Mouse (Mus musculus): Measurements from ENCODE around the gene Ripor2. TPM values are rescaled to one million over a fixed set of nuclear protein-coding genes. Genes with fewer than 3 reads are reported as not detected.

Ripor2 gene
- polyA plus RNA-seq, 1 experiment = 6.0 TPM

DNA sequence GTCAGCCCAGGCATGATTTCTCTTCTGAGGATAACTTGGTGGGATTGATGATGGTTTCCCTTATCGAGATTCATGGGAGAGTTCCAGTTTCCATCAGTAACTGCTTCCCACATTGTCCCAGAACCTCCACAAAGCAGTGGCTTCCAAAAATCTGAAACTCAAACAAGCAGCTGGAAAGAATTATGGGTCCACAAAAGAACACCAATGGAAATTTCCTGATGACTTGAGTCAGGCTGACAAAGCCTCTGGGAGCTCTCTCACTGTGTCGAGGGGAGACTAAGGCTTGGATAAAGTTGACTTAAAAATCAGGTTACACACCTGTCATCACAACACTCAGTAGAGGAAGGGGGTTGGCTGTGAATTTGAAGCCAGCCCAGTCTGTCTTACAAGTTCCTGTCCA, 67.1 kb downstream of the Ripor2 start:
- H3K4me3 ChIP-seq (ENCODE audit: insufficient read depth, low read length) = no peak overlapping the region
- TF ChIP-seq CTCF (IDR thresholded peaks at IDR 0.05; ENCODE audit: borderline replicate concordance, insufficient read depth, low read length) (no peak), POLR2A (IDR thresholded peaks at IDR 0.05; ENCODE audit: low read depth, low read length) (no peak)
- H3K4me1 ChIP-seq (ENCODE audit: control insufficient read depth, insufficient read depth, low read length) = peaks cover 12% of the 10 kb centered on the region
- H3K27ac ChIP-seq (ENCODE audit: insufficient read depth, low read length) = peak overlapping the region; percentile 61

DNA sequence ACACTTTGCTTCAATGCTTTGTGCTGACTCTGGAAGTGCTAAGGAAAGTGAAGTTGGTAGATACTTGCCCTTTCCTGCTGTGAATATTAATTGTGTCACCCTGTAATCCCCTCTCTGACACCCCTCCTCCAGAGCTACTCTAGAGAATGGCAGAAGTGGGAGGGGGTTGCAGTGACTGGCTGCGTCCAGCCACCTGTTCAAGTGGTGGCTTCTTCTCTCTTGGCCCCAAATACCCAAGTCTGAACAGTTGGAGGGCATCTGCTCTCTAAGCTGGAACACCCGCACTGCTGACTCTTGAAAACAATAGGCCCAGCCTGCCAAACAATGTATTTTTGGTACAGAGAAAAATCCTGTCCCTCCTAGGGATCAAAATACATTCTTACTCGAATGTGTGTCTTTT, 69.0 kb downstream of the Ripor2 start:
- Histone ChIP-seq H3K27ac (ENCODE audit: insufficient read depth, low read length) (no peak overlapping the region), H3K4me3 (ENCODE audit: insufficient read depth, low read length) (no peak overlapping the region), H3K4me1 (ENCODE audit: control insufficient read depth, insufficient read depth, low read length) (peaks cover 18% of the 10 kb centered on the region)
- TF ChIP-seq CTCF (IDR thresholded peaks at IDR 0.05; ENCODE audit: borderline replicate concordance, insufficient read depth, low read length) = no peak
- no peak for TF ChIP-seq POLR2A (IDR thresholded peaks at IDR 0.05; ENCODE audit: low read depth, low read length)

DNA sequence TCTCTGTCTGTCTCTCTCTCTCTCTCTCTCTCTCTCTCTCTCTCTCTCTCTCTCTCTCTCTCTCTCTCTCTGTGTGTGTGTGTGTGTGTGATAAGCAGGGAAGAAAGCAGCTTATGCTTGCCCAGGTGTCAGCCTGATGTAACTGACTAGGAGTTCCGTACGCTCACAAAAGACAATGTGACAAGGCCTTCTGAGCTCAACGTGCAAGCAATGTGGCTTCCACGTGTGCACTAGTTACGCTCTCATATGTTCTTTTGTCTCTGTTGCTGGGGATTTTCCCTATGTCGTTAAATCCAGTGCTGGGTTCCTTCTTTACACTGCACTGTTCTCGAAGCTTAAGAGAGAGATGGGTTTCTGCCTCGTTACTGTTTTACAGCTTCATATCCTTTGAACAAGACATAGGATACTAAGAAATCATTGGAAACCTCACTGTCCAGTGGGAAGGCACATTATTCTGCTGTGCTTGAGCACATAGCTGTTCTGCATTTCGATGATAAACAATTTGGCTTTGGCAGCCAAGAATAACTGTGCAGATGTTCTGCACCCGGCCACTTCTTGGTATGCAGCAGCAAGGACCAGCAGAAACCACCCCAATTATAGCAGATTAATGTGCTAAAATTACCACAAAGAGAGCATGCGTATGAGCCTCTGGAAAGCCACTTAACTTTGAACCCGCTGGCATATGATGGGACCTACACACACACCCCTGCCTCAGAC, 73.1 kb downstream of the Ripor2 start:
- TF ChIP-seq POLR2A (IDR thresholded peaks at IDR 0.05; ENCODE audit: low read depth, low read length) (no peak), CTCF (IDR thresholded peaks at IDR 0.05; ENCODE audit: borderline replicate concordance, insufficient read depth, low read length) (no peak)
- Histone ChIP-seq H3K4me1 (ENCODE audit: control insufficient read depth, insufficient read depth, low read length) (peaks cover 11% of the 10 kb centered on the region), H3K27ac (ENCODE audit: insufficient read depth, low read length) (no peak overlapping the region), H3K4me3 (ENCODE audit: insufficient read depth, low read length) (no peak overlapping the region)

DNA sequence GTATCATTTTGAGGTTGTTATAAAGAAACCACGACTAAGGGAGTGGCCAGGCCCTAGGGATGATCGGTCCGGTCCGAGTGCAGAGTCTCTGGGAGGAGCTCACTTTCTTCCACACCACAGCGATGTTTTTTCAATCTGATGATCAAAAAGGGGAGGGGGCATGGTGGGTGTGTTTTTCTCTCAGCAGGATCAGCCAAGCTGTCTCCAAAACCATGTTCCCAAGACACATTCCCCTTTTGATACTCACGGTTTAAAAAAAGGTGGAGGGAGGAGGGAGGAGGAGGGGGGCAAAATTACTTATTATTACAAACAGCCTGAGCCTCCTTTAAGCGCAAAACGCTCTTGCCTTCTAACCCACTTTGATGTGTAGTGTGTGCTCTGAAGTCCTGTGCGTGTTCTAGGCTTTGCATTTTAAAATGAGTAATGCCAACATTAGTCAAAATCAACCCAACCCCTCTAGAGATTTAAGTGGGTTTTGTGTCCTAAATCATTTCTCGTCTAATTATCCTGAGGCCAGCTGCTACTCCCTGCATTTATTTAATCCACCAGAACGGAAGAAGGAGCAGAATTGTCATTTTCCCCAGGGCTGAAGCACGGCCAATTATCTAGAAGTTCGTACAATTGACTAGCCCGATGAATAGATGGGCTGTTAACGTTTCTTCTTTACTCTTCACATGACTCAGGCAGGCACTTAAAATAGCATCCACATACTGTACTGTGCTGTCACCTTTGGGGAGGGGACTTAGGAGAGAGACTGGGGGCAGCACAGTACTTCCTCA, 74.9 kb downstream of the Ripor2 start:
- TF ChIP-seq POLR2A (IDR thresholded peaks at IDR 0.05; ENCODE audit: low read depth, low read length) (no peak), CTCF (IDR thresholded peaks at IDR 0.05; ENCODE audit: borderline replicate concordance, insufficient read depth, low read length) (no peak)
- peaks cover 11% of the 10 kb centered on the region for H3K4me1 ChIP-seq (ENCODE audit: control insufficient read depth, insufficient read depth, low read length)
- no peak overlapping the region for H3K4me3 ChIP-seq (ENCODE audit: insufficient read depth, low read length)
- H3K27ac ChIP-seq (ENCODE audit: insufficient read depth, low read length) = peak overlapping the region; percentile 70

DNA sequence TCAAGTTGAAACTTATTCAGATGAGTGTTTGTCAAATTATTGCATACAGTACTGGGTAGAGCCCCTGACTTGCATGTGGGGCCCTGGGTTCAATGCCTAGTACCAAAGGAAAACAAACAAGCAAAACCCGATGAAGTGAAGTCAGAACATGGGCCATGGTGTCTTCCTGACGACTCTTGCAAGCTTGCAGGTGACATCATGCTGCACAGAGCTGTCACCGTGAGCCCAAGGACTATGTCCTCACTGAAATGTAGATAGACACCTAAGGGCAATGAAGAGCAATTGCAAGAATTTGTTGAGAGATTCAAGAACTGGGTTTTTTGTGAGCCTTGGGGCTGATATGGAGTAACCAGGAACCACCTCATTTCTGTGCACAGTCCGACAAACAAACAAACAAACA, 84.8 kb downstream of the Ripor2 start:
- Histone ChIP-seq H3K27ac (ENCODE audit: insufficient read depth, low read length) (no peak overlapping the region), H3K4me3 (ENCODE audit: insufficient read depth, low read length) (no peak overlapping the region), H3K4me1 (ENCODE audit: control insufficient read depth, insufficient read depth, low read length) (no peaks in the 10 kb centered on the region; the same call in 1 of the 2 replicates)
- TF ChIP-seq POLR2A (IDR thresholded peaks at IDR 0.05; ENCODE audit: low read depth, low read length) = no peak
- TF ChIP-seq CTCF (IDR thresholded peaks at IDR 0.05; ENCODE audit: borderline replicate concordance, insufficient read depth, low read length) = no peak

DNA sequence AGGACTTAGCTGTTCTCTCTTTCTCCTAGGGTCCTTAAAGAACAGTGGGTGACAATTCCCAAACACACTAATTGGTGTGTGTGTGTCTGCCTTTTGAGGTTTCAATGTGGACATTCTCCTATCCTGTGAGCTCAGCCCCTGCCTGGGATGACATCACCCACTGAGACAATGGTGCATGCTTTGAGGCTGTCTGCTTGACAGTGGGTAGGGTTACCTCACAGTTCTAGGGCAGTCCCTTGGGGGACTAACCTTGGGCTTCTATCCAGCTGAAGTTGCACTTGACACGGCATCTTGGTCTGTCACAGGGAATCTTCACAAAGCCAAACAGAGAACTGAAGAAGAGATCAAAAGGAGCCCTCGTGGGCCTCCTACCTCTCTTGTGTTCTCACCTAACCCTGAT, 86.6 kb downstream of the Ripor2 start:
- no peaks in the 10 kb centered on the region; the same call in 1 of the 2 replicates for H3K4me1 ChIP-seq (ENCODE audit: control insufficient read depth, insufficient read depth, low read length)
- H3K4me3 ChIP-seq (ENCODE audit: insufficient read depth, low read length) = no peak overlapping the region
- no peak overlapping the region for H3K27ac ChIP-seq (ENCODE audit: insufficient read depth, low read length)
- TF ChIP-seq CTCF (IDR thresholded peaks at IDR 0.05; ENCODE audit: borderline replicate concordance, insufficient read depth, low read length) = no peak
- no peak for TF ChIP-seq POLR2A (IDR thresholded peaks at IDR 0.05; ENCODE audit: low read depth, low read length)

DNA sequence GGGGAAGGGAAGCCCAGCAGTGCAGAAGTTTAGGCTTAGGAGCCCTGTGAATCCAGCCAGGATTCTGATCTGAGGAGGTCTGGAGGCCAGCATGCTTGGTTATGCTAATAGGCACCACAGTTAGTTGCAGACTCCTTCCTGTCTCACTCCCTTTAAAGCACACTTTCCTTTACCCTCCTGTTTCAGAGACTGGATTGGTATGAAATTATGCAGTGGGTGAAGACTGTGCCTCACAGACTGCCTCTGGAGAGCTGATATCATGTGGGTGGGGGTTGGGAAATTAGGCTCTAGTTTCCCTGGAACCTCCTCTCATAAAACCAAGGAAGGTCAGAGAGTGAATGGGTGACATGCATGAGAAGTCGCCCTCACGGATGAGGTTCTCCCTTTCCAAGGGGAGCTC, 88.7 kb downstream of the Ripor2 start:
- Histone ChIP-seq H3K27ac (ENCODE audit: insufficient read depth, low read length) (no peak overlapping the region), H3K4me3 (ENCODE audit: insufficient read depth, low read length) (no peak overlapping the region), H3K4me1 (ENCODE audit: control insufficient read depth, insufficient read depth, low read length) (peaks cover 9% of the 10 kb centered on the region)
- TF ChIP-seq CTCF (IDR thresholded peaks at IDR 0.05; ENCODE audit: borderline replicate concordance, insufficient read depth, low read length) = no peak
- TF ChIP-seq POLR2A (IDR thresholded peaks at IDR 0.05; ENCODE audit: low read depth, low read length) = no peak

DNA sequence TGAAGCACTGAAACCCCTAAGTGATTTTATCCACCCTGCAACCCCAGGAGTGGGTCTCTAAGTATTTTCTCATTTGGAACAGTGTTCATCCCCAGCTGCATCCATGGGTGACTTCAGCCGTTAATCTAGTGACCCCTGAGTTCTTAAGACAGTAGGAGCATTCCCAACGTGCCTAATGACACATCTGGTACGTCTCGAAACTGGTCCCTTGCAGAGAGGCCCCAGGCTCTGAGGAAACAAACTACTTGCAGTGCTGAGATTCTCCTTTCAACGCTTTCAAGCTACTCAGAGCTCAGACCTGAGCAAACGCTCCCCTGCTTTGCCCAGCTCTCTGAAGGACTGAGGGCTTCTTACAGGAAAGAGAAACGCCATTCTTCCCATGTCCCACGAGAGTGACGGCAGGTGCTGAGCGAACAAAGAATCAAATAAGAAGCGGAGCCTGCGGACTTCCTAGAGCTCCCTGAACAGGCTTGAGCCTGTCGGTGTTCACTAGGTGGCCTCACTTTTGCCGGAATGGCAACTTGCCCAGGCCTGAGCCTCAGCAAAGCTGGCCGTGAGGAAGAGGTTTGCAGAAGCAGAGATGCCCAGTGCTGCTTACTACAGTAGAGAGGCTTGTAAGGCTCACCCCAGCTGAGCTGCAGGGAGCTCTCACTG, 97.2 kb downstream of the Ripor2 start:
- peaks cover 7% of the 10 kb centered on the region for H3K4me1 ChIP-seq (ENCODE audit: control insufficient read depth, insufficient read depth, low read length)
- no peak overlapping the region for H3K27ac ChIP-seq (ENCODE audit: insufficient read depth, low read length)
- TF ChIP-seq POLR2A (IDR thresholded peaks at IDR 0.05; ENCODE audit: low read depth, low read length) = no peak
- TF ChIP-seq CTCF (IDR thresholded peaks at IDR 0.05; ENCODE audit: borderline replicate concordance, insufficient read depth, low read length) = no peak
- H3K4me3 ChIP-seq (ENCODE audit: insufficient read depth, low read length) = no peak overlapping the region

DNA sequence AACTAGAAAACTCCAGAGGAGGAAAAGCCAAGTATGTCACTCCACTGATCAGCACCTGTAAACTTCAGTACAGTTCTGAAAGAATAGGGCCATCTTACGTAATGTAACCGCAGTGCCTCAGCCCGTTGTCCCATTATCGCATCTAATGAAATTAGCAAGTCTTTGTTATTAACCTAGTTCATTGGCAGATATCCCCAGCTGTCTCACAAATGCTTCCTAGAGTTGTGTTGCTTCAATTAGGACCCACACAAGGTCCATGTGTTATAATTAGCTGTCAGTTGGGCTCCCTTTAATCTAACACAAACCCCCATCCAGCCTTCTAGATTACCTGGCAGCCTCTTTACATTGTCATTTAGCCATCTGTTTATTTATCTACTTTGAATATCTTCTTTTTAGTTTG, 99.0 kb downstream of the Ripor2 start:
- TF ChIP-seq CTCF (IDR thresholded peaks at IDR 0.05; ENCODE audit: borderline replicate concordance, insufficient read depth, low read length) = no peak
- TF ChIP-seq POLR2A (IDR thresholded peaks at IDR 0.05; ENCODE audit: low read depth, low read length) = no peak
- no peak overlapping the region for H3K27ac ChIP-seq (ENCODE audit: insufficient read depth, low read length)
- peaks cover 2% of the 10 kb centered on the region; the same call in 1 of the 2 replicates for H3K4me1 ChIP-seq (ENCODE audit: control insufficient read depth, insufficient read depth, low read length)
- no peak overlapping the region for H3K4me3 ChIP-seq (ENCODE audit: insufficient read depth, low read length)

Data from embryonic fibroblast, embryonic 13.5 days (primary cell).